14 mouse cellular contexts compared by ENCODE assay signal in genomic region chr1:131842221-131842620, GRCm38 (mm10).
"Had no signal": no experiment of that assay in that cellular context is flagged by ENCODE, and none has a peak within 500 bp of the region (broad histone marks: within the 10 kb centered on the region; RNA-seq: fewer than 3 reads in every experiment).

No protein-coding gene starts in this region.

- H3K4me2 ChIP-seq: liver, embryonic 11.5 days; liver, embryonic 15.5 days; midbrain, embryonic 13.5 days; stomach, embryonic 15.5 days had no signal

- H3K9me3 ChIP-seq: limb, embryonic 10.5 days; liver, embryonic 15.5 days; midbrain, embryonic 13.5 days; stomach, embryonic 15.5 days had no signal

- H3K9ac ChIP-seq: liver, embryonic 15.5 days; midbrain, embryonic 13.5 days; stomach, embryonic 15.5 days had no signal

- H3K4me1 ChIP-seq: limb, embryonic 10.5 days; liver, embryonic 15.5 days; midbrain, embryonic 13.5 days; stomach, embryonic 15.5 days had no signal

- ATAC-seq: lung, postnatal 0 days; midbrain, embryonic 13.5 days had no signal

- H3K27me3 ChIP-seq: liver, embryonic 15.5 days; midbrain, embryonic 13.5 days; stomach, embryonic 15.5 days had no signal

- H3K4me3 ChIP-seq: layer of hippocampus, adult 2 months; limb, embryonic 10.5 days; liver, embryonic 15.5 days; midbrain, embryonic 13.5 days; stomach, embryonic 15.5 days had no signal

- H3K27ac ChIP-seq: layer of hippocampus, adult 2 months; limb, embryonic 10.5 days; liver, embryonic 15.5 days; midbrain, embryonic 13.5 days; stomach, embryonic 15.5 days had no signal

- DNase-seq: kidney, postnatal 10 days; kidney, postnatal 4 days; lung, adult 2 months; lung, postnatal 36 days; right cerebral cortex, postnatal 14 days; thymus, adult 2 months; thymus, postnatal 25 days had no signal
